Mouse (Mus musculus) lung, embryonic 16.5 days (tissue): Measurements from ENCODE around the gene Polr3gl. TPM values are rescaled to one million over a fixed set of nuclear protein-coding genes. Genes with fewer than 3 reads are reported as not detected.

Experiments used
- ATAC-seq: fragments of 200-750 bp; cut with Nextera tagmentation; 2 replicates; pipeline ENCODE4 v1.8.0; 2017; ENCODE audit warnings: low read depth, mild to moderate bottlenecking, moderate library complexity
- H3K27ac ChIP-seq: fragments of 300-500 bp; sonication (generic); 2 replicates; pipeline ENCODE4 v1.5.1; 2014; ENCODE audit warnings: mild to moderate bottlenecking, control low read depth, low read length
- H3K27me3 ChIP-seq: fragments of 300-500 bp; sonication (generic); 2 replicates; pipeline ENCODE4 v1.6.1; 2014; ENCODE audit warnings: low read depth, low read length, mixed read lengths; ENCODE audit not compliant: control insufficient read depth, insufficient read depth
- H3K36me3 ChIP-seq: fragments of 300-500 bp; sonication (generic); 2 replicates; pipeline ENCODE4 v1.6.1; 2014; ENCODE audit warnings: low read length; ENCODE audit not compliant: control insufficient read depth, insufficient read depth
- H3K4me1 ChIP-seq: fragments of 300-500 bp; sonication (generic); replicated peaks from 2 replicates; pipeline ENCODE4 v1.6.1; 2014; ENCODE audit warnings: low read length, mixed read lengths; ENCODE audit not compliant: control insufficient read depth, insufficient read depth
- H3K4me2 ChIP-seq: fragments of 300-500 bp; sonication (generic); 2 replicates; pipeline ENCODE4 v1.6.1; 2014; ENCODE audit warnings: low read depth, low read length, control low read depth
- H3K4me3 ChIP-seq: fragments of 300-500 bp; sonication (generic); 2 replicates; pipeline ENCODE4 v1.5.1; 2014; ENCODE audit warnings: mild to moderate bottlenecking, low read length, control low read depth
- H3K9ac ChIP-seq: fragments of 300-500 bp; sonication (generic); 2 replicates; pipeline ENCODE4 v1.6.1; 2014; ENCODE audit warnings: low read length, control low read depth
- H3K9me3 ChIP-seq: fragments of 300-500 bp; sonication (generic); 2 replicates; pipeline ENCODE4 v1.6.1; 2016; ENCODE audit warnings: low read length; ENCODE audit not compliant: control insufficient read depth
- WGBS: fragments of 180-500 bp; shearing (Covaris S2); extraction: QIAGEN DNeasy Blood & Tissue Kit; methylation state at CpG from one replicate; pipeline ENCODE4 v1.1.7; 2014; 5-methylcytosine and 5-hydroxymethylcytosine counted together
- polyA plus RNA-seq: library from polyadenylated mRNA; unstranded; fragments of >200 nt; fragmentation: Nextera tagmentation; extraction: Ambion mirVana; gene quantifications from 2 replicates; pipeline ENCODE4 v1.2.1, GENCODE M21; 2015

Gene Polr3gl
- polyA plus RNA-seq, 1 experiment from 2014 or later = 35.9 TPM

DNA sequence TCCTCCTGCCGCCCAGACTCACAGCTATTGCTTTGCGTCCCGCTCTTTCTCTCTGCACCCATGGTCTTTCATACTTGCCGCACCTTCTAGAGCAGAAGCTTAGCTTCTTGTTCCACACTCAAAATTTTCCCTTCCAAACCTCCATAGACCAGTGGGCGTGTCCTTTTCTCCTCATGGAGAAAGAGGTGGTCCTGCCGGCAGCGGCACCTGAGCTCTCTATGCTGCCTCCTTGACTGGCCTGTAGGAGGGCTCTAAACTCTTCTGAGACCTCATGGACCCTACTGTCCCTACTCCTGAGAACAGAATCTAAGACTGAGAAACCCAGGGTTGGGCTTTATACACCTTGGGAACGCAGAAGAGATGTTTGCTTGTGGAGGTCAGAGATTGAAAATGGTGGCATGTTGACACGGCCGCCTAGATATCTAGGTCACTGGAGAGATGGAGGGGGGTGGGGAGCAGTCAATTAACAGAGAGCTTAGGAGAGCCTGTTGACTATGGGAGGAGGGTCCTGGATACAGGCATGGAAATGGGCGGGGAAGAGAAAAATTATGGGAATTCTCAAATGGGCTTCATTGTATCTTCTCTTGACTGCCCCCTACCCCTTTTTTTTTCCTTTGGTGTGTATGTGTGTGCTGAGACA, 23.9 kb downstream of the Polr3gl start:
- H3K9ac ChIP-seq = no peak overlapping the region

DNA sequence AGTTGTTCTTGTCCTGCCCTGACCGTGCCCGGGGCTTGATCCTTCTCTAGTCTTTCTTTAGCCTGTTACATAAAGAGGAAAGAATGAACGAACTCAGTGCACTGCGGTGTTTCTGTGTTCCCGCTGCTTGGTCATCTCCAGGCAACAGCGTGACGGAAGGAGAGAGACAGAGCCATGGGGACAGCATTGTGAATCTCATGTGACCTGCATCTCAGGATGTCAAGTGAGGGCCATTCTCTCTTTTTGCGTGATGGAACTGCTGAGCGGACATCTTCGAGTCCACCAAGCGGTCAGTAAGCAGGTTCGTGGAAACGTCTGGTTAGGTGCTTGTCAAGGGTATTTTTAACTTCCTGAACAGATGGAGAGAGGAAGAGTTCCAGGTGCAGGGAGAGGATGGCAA, 24.5 kb downstream of the Polr3gl start:
- Histone ChIP-seq H3K9me3 (no peaks in the 10 kb centered on the region), H3K9ac (no peak overlapping the region), H3K4me3 (no peak overlapping the region), H3K4me1 (peaks cover 14% of the 10 kb centered on the region), H3K27ac (peak overlapping the region; percentile 43; the same call in 1 of the 2 replicates), H3K36me3 (no peaks in the 10 kb centered on the region), H3K27me3 (no peaks in the 10 kb centered on the region), H3K4me2 (no peak overlapping the region)
- 91% methylated on average over 13 of the region's 13 CpGs for WGBS
- ATAC-seq = no peak

More for the DNA sequence above, 23.9 kb downstream of the Polr3gl start:
- ATAC-seq = no peak
- 82% methylated on average over 11 of the region's 11 CpGs for WGBS
- no peak overlapping the region for H3K4me2 ChIP-seq
- no peaks in the 10 kb centered on the region for H3K27me3 ChIP-seq
- no peaks in the 10 kb centered on the region for H3K9me3 ChIP-seq
- H3K4me3 ChIP-seq = no peak overlapping the region
- H3K36me3 ChIP-seq = no peaks in the 10 kb centered on the region
- H3K4me1 ChIP-seq = peaks cover 11% of the 10 kb centered on the region
- H3K27ac ChIP-seq = 0 out of 2 replicates have a peak overlapping the region, but pooled peaks have one; percentile 5

DNA sequence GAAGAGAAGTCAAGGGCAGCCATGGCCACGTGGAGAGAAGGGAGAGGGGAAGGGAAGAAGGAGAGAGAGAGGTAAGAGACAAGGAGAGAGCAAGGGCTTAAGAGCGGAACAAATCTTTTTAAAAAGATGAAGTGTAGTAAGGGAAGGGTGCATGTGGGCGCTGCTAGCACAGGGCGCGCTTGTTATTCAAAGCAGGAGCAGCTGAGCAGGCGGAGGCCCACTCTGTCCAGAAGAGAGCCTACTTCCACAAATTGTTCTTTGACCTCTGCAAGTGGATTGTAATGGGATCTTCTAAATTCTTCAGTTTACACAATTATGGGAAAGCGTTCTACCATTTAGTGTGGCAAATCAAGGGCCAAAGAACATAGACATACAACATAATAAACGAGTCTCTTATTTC, 25.4 kb downstream of the Polr3gl start:
- H3K9me3 ChIP-seq = no peaks in the 10 kb centered on the region
- H3K27me3 ChIP-seq = no peaks in the 10 kb centered on the region
- no peak overlapping the region for H3K4me2 ChIP-seq
- no peaks in the 10 kb centered on the region for H3K36me3 ChIP-seq
- no peak overlapping the region for H3K4me3 ChIP-seq
- peak overlapping the region; percentile 60; the same call in 1 of the 2 replicates for H3K27ac ChIP-seq
- WGBS = 66% methylated on average over 8 of the region's 8 CpGs
- peaks cover 17% of the 10 kb centered on the region for H3K4me1 ChIP-seq
- no peak overlapping the region for H3K9ac ChIP-seq
- no peak for ATAC-seq

DNA sequence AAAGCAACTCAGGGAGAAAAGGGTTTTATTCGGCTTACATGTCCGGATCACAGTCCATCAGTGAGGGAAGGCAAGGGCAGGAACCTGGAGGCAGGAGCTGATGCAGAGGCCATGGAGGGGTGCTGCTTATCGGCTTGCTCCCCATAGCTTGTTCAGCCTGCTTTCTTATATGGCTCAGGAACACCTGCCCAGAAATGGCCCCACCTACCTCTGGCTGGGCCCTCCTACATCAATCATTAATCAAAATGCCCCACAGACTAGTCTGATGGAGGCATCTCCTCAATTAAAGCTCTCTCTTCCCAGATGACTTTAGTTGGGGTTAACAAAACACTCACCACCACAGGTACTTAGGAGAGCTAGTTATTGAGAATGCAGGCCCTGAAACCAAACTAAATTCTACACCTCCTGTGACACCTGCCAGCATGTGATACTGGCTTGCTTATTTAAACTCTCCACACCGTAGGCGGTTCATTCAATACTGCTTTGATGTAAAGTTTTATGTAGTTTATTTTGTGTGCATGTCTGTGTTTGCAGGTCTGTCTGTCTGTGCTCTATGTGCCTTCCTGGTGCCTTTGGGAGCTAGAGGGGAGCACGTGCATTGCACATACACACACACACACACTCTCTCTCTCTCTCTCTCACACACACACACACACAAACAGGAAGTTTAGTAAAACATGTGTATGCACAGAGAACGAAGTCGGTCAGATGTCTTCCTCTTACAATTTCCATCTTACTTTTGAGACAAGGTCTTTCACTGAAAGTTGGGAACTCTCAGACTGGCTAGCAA, 27.1 kb downstream of the Polr3gl start:
- Histone ChIP-seq H3K4me3 (no peak overlapping the region), H3K36me3 (no peaks in the 10 kb centered on the region), H3K4me1 (peaks cover 16% of the 10 kb centered on the region), H3K27me3 (no peaks in the 10 kb centered on the region), H3K9ac (no peak overlapping the region), H3K9me3 (no peaks in the 10 kb centered on the region), H3K27ac (no peak overlapping the region; the same call in 1 of the 2 replicates), H3K4me2 (no peak overlapping the region)
- 64% methylated on average over 8 of the region's 8 CpGs for WGBS
- no peak for ATAC-seq

GRCm38 (mm10) chr3:96565105-96565504, 28.9 kb downstream of the Polr3gl start:
- no peak overlapping the region for H3K4me3 ChIP-seq
- H3K4me2 ChIP-seq = peak overlapping the region; percentile 16; the same call in 1 of the 2 replicates
- H3K9me3 ChIP-seq = no peaks in the 10 kb centered on the region
- H3K9ac ChIP-seq = no peak overlapping the region
- H3K4me1 ChIP-seq = peaks cover 27% of the 10 kb centered on the region
- peaks cover 14% of the 10 kb centered on the region; the same call in 1 of the 2 replicates for H3K36me3 ChIP-seq
- WGBS = 69% methylated on average over 3 of the region's 3 CpGs
- no peak for ATAC-seq
- no peaks in the 10 kb centered on the region for H3K27me3 ChIP-seq
- peak overlapping the region; percentile 96 for H3K27ac ChIP-seq

DNA sequence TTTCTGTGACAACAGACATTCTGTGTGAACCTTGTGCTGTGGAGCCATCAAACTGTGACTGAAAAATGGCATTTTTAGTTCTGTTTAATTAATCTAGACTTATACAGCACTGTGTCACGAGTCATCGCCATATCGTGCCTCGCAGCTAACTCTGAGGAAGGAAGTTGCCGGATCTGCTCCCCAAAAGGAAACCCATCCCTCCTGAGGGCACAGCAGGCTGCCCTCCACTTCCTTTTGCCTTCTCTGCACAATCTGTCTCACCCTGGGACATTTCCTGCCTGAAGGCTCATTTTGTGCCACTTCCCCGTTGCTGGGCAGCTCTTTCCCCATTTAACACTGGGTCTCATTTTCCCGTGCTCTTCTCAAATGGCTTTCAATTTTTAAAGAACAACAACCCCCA, 29.3 kb downstream of the Polr3gl start:
- no peaks in the 10 kb centered on the region for H3K27me3 ChIP-seq
- H3K36me3 ChIP-seq = peaks cover 18% of the 10 kb centered on the region; the same call in 1 of the 2 replicates
- ATAC-seq = peak; percentile 62
- no peaks in the 10 kb centered on the region for H3K9me3 ChIP-seq
- H3K9ac ChIP-seq = peak overlapping the region; percentile 40; the same call in 1 of the 2 replicates
- WGBS = 34% methylated on average over 7 of the region's 7 CpGs
- H3K4me3 ChIP-seq = no peak overlapping the region
- H3K4me1 ChIP-seq = peaks cover 31% of the 10 kb centered on the region
- H3K4me2 ChIP-seq = peak overlapping the region; percentile 34
- H3K27ac ChIP-seq = peak overlapping the region; percentile 96

DNA sequence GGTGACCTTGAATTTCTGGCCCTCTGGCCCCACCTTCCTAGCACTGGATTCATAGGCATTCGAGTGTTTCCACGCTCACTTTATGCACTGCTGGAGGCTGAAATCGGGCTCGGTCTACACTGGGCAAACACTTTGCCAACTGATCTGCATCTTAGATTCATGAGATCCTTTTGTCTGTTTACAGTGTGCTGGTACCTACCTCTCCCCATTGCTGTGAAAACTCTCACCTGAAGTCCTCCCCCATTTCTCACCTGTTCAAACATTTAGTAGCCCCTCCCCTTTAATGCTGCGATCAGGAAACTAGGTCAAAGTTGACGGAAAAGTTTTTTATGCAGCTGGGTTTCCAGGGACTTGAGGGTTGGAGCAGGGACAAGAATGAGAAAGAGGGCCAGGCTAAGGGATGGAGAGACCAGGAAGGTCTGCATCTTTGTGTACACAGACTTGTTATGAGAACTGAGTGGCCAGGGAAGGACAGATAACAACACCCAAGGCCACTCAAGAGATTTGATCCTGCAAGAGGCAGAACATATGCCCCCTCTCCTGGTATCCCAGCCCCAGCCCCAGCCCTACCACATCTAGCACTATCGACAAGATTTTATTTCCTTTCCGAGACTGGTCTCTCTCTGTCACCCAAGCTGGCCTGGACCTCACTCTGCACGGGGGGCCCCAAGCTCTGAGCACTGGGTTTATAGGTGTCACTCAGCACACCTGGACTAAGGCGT, 29.9 kb downstream of the Polr3gl start:
- WGBS = 27% methylated on average over 10 of the region's 10 CpGs
- H3K27me3 ChIP-seq = no peaks in the 10 kb centered on the region
- H3K27ac ChIP-seq = peak overlapping the region; percentile 96
- H3K9ac ChIP-seq = peak overlapping the region; percentile 40; the same call in 1 of the 2 replicates
- peak; percentile 78 for ATAC-seq
- no peaks in the 10 kb centered on the region for H3K9me3 ChIP-seq
- H3K4me1 ChIP-seq = peaks cover 34% of the 10 kb centered on the region
- peaks cover 19% of the 10 kb centered on the region; the same call in 1 of the 2 replicates for H3K36me3 ChIP-seq
- peak overlapping the region; percentile 34 for H3K4me2 ChIP-seq
- no peak overlapping the region for H3K4me3 ChIP-seq

DNA sequence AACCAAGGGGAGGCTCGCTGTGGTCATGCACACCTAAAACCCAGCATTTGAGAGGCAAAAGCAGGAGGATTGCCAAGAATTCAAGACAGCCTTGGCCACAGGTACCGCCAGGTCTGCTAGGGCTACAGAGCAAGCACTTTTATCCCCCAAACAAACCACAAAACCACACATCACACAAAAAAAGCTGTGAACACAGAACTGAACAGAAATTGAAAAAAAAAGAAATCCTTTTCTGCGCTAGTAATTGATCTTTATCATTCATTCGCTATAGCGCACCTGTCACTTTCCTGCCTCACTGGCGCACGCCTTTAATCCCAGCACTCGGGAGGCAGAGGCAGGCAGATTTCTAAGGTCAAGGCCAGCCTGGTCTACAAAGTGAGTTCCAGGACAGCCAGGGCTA, 30.7 kb downstream of the Polr3gl start:
- peaks cover 19% of the 10 kb centered on the region; the same call in 1 of the 2 replicates for H3K36me3 ChIP-seq
- peak overlapping the region; percentile 96 for H3K27ac ChIP-seq
- peaks cover 34% of the 10 kb centered on the region for H3K4me1 ChIP-seq
- no peaks in the 10 kb centered on the region for H3K9me3 ChIP-seq
- 86% methylated on average over 8 of the region's 8 CpGs for whole genome bisulfite sequencing
- H3K4me2 ChIP-seq = no peak overlapping the region
- H3K9ac ChIP-seq = no peak overlapping the region
- H3K4me3 ChIP-seq = no peak overlapping the region
- ATAC-seq = no peak
- H3K27me3 ChIP-seq = no peaks in the 10 kb centered on the region
